Mouse (Mus musculus) spleen, adult 2 months (tissue): ENCODE results near the gene Med29. TPM values are rescaled to one million over a fixed set of nuclear protein-coding genes. Genes with fewer than 3 reads are reported as not detected.

Experiments used
- DNase-seq, 2 experiments: peaks; one replicate each; pipeline versions ENCODE4 v3.0.0 to v3.0.0-alpha.2; 2012 to 2021; ENCODE audit warnings: low spot score in 2 of 2, low read depth in 1 of 2
- H3K27ac ChIP-seq: fragments of 200-500 bp; 2 replicates; pipeline ENCODE4 v1.5.1; 2012; ENCODE audit warnings: low read length, inconsistent platforms; ENCODE audit not compliant: insufficient read depth
- H3K27me3 ChIP-seq: fragments of 200-500 bp; 2 replicates; pipeline ENCODE4 v1.6.1; 2012; ENCODE audit warnings: mild to moderate bottlenecking, moderate library complexity, low read length, inconsistent platforms; ENCODE audit not compliant: control insufficient read depth, insufficient read depth
- H3K36me3 ChIP-seq: fragments of 200-500 bp; 2 replicates; pipeline ENCODE4 v1.6.1; 2012; ENCODE audit warnings: mild to moderate bottlenecking, low read length, inconsistent platforms; ENCODE audit not compliant: control insufficient read depth, insufficient read depth
- H3K4me1 ChIP-seq: fragments of 200-500 bp; 2 replicates; pipeline ENCODE4 v1.6.1; 2011; ENCODE audit warnings: inconsistent platforms; ENCODE audit not compliant: control insufficient read depth, insufficient read depth, insufficient read length
- H3K4me3 ChIP-seq: fragments of 200-500 bp; 2 replicates; pipeline ENCODE4 v1.5.1; 2011; ENCODE audit warnings: mild to moderate bottlenecking, inconsistent platforms; ENCODE audit not compliant: insufficient read depth, insufficient read length; ENCODE audit errors: extremely low read depth
- CTCF ChIP-seq: fragments of 200-500 bp; IDR thresholded peaks from 2 replicates; pipeline ENCODE4 v1.5.1; 2011; ENCODE audit warnings: mild to moderate bottlenecking, inconsistent platforms; ENCODE audit not compliant: insufficient read depth, insufficient read length, insufficient replicate concordance; ENCODE audit errors: extremely low read depth
- POLR2A ChIP-seq: fragments of 200-500 bp; IDR thresholded peaks from 2 replicates; pipeline ENCODE4 v1.6.1; 2011; ENCODE audit warnings: low read depth, low read length, inconsistent platforms
- WGBS: fragments of 180-500 bp; shearing (Covaris S2); methylation state at CpG from one replicate; pipeline ENCODE4 v1.1.7; 2018; 5-methylcytosine and 5-hydroxymethylcytosine counted together
- polyA plus RNA-seq: library from polyadenylated mRNA; depleted of rRNA; stranded (reverse); fragments of >200 nt; gene quantifications from 2 replicates; pipeline ENCODE4 v1.2.3, GENCODE M21; 2012

Gene Med29
- polyA plus RNA-seq, 1 experiment, result 26.6 TPM

DNA sequence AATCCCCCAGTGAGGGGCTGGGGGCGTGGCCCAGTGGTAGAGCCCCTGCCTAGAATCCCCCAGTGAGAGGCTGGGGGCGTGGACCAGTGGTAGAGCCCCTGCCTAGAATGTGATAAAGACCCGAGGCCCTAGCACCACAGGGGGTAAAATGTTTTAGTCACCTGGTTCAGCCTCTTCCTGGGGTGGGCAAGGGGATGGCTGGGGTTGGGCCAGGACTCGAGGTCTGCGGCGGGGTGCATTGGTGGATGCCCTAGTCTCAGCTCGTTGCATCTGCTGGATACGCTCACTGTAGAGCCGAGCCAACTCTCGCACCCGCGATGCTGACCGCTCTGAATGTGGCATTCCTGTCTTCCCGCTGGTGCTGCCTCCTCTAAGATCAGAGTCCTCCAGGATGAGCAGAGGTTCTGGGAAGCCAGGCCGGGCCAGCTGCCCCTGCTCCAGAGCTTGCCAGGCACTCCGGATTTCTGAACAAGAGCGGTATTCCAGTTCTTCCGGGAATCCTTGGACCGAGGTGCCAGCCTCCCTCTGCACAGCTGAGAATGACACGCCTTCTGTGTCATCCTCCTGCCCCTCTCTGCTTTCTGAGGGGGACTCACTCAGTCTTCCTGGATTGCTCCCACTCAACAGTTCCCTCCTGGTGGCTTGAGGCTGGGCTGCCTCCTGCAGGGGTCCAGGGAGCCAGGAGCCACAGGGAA, 30.7 kb downstream of the Med29 start:
- H3K27ac ChIP-seq, result no peak overlapping the region; the same call in 1 of the 2 replicates
- WGBS, result 93% methylated on average over 20 of the region's 20 CpGs
- no peaks in the 10 kb centered on the region for H3K27me3 ChIP-seq
- DNase-seq, result no peak
- H3K36me3 ChIP-seq, result peaks cover 40% of the 10 kb centered on the region
- H3K4me3 ChIP-seq, result no peak overlapping the region
- TF ChIP-seq POLR2A (no peak), CTCF (no peak)
- no peaks in the 10 kb centered on the region for H3K4me1 ChIP-seq

DNA sequence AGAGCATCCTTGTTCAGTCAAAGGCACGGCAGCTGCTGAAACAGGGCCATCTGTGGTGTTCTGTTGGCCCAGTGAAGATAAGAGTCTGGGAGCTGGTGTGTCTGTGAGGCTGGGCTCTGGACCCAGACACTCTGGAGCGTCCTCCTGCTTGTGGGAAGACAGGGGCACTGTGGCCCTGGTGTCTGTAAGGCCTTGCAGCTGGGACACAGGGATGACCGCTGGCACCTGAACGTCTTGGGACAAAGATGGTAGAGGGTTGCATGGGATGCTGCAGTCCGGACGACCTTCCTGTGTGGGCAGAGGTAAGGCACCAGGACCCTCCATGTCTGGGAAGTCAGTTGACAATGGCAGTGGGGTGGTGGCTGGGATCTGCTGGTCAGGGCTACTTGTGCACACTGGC, 32.2 kb downstream of the Med29 start:
- DNase-seq, result no peak
- Histone ChIP-seq H3K27me3 (no peaks in the 10 kb centered on the region), H3K27ac (no peak overlapping the region), H3K4me1 (no peaks in the 10 kb centered on the region), H3K4me3 (no peak overlapping the region), H3K36me3 (peaks cover 35% of the 10 kb centered on the region)
- no peak for TF ChIP-seq POLR2A
- no peak for TF ChIP-seq CTCF
- 88% methylated on average over 6 of the region's 6 CpGs for WGBS

DNA sequence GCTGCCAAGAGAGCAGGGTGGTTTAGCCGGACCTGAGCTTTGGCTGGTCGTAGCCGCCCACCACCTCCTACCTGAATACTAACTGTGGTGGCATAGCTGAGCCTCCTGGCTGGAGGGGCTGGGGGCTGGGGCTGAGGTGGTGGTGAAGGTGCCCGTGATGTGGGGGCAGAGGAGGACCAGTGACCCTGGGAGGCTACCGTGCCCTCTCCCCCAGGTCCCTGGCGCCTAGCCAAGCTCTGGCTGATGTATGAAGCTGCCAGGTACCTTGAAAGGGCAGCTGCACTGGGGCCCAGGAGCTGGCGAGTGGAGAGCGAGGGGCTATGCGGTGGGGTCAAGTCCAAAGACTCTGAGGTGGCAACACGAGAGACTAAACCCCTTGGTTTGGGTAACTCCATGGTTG, 32.7 kb downstream of the Med29 start:
- peaks cover 31% of the 10 kb centered on the region for H3K36me3 ChIP-seq

DNA sequence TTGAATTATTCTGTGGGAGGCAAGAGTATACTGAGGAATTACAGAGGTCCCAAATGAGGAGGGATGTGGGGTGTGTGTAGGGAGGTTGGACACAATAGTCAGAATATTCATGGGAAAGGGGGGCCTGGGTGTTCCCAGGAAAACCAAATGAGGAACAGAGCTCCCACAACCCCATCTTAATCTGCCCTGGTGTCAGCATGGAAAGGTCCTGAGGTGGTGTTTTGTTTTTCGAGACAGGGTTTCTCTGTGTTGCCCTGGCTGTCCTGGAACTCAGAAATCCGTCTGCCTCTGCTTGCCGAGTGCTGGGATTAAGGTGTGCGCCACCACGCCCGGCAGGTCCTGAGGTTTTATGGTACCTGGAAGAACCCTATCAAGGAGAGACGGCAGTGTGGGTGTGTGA, 34.1 kb downstream of the Med29 start:
- Histone ChIP-seq H3K27ac (no peak overlapping the region), H3K4me1 (no peaks in the 10 kb centered on the region), H3K27me3 (no peaks in the 10 kb centered on the region), H3K4me3 (no peak overlapping the region), H3K36me3 (peaks cover 28% of the 10 kb centered on the region)
- WGBS, result 82% methylated on average over 7 of the region's 7 CpGs
- TF ChIP-seq POLR2A, result no peak
- TF ChIP-seq CTCF, result no peak
- DNase-seq, result no peak

More for the DNA sequence above, 32.7 kb downstream of the Med29 start:
- WGBS, result 90% methylated on average over 10 of the region's 10 CpGs
- H3K27me3 ChIP-seq, result no peaks in the 10 kb centered on the region
- no peak for TF ChIP-seq CTCF
- TF ChIP-seq POLR2A, result no peak
- DNase-seq, result no peak
- no peak overlapping the region for H3K27ac ChIP-seq
- H3K4me1 ChIP-seq, result no peaks in the 10 kb centered on the region
- H3K4me3 ChIP-seq, result no peak overlapping the region

DNA sequence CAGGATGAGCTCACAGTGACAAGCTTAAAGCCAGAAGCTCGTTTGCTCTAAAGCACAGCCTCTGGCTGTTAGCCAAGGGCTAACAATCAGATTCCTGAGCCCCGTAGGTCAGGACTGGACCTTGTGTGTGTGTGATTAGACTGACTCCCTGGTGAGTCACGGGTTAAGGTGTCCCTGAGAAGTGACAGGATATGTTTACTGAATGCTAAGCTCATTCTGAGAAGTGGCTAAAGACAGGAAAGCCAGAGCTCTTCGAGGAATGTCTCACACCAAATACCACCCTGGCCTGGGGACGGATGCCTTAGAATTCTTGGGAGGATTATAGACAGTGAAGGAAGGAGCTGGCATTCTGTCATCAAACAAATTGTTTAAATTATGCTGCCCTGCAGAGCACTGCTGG, 34.5 kb downstream of the Med29 start:
- Histone ChIP-seq H3K27me3 (no peaks in the 10 kb centered on the region), H3K4me3 (no peak overlapping the region), H3K4me1 (no peaks in the 10 kb centered on the region), H3K27ac (peak overlapping the region; percentile 44), H3K36me3 (peaks cover 32% of the 10 kb centered on the region)
- no peak for DNase-seq
- TF ChIP-seq CTCF, result no peak
- no peak for TF ChIP-seq POLR2A
- 52% methylated on average over 5 of the region's 5 CpGs for WGBS

DNA sequence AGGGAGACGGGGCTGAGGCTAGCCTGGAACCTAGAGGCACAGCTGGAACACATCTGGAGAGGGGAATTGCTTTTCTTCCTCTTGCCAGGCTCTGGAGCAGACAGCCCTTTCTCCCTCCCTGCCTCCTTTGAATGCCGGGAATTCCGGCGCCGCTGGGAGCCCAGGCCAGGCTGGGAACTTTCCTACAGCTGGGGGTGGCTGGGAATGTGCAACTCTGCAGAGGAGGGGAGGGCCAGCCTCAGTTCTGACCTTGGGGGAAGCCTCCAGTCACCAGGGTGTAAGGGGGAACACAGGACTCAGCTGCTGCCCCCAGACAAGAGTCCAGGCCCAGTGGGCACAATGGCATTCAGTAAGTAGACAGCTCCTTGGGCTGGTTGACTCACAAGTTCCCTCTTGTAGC, 35.5 kb downstream of the Med29 start:
- H3K4me3 ChIP-seq, result no peak overlapping the region
- H3K27ac ChIP-seq, result peak overlapping the region; percentile 42; the same call in 1 of the 2 replicates
- peaks cover 32% of the 10 kb centered on the region for H3K36me3 ChIP-seq
- 71% methylated on average over 5 of the region's 5 CpGs for WGBS
- no peaks in the 10 kb centered on the region for H3K27me3 ChIP-seq
- DNase-seq, result peak in 1 of 2 experiments; percentile 14
- no peak for TF ChIP-seq POLR2A
- TF ChIP-seq CTCF, result no peak
- no peaks in the 10 kb centered on the region for H3K4me1 ChIP-seq

DNA sequence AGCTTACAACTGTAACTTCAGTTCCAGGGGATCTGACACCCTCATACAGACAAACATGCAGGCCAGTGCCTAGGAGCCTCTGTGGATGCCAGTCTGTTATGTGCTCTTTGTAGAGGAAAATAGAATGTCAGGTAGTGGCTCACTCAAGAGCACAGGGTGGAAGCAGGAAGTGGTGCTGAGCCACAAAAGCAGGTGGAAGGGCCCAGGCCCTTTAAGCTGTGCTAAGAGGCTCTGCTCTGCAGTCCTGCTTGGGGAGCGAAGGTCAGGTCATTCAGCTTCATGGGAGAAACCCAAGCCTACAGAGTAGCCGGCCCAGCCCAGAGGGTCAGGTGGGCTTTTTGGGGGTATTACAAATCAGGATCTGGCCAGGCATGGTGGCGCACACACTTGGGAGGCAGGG, 37.3 kb downstream of the Med29 start:
- peak in 1 of 2 experiments; percentile 47 for DNase-seq
- Histone ChIP-seq H3K27me3 (no peaks in the 10 kb centered on the region), H3K4me3 (no peak overlapping the region), H3K4me1 (peaks cover 4% of the 10 kb centered on the region; the same call in 1 of the 2 replicates), H3K36me3 (peaks cover 23% of the 10 kb centered on the region), H3K27ac (peak overlapping the region; percentile 45; the same call in 1 of the 2 replicates)
- TF ChIP-seq POLR2A, result no peak
- no peak for TF ChIP-seq CTCF
- 58% methylated on average over 3 of the region's 3 CpGs for WGBS
